Mouse (Mus musculus) limb, embryonic 12.5 days (tissue): ENCODE measurements around the gene Ccl19. TPM values are rescaled to one million over a fixed set of nuclear protein-coding genes. Genes with fewer than 3 reads are reported as not detected.
"Not testable (repeated sequence)": the region's sequence is repeated elsewhere in the genome, so short reads cannot be mapped to it uniquely, and the experiment has no call there.

Experiments used
- ATAC-seq: fragments of 200-750 bp; cut with Nextera tagmentation; 2 replicates; pipeline ENCODE4 v1.8.0; 2017; ENCODE audit warnings: low read depth, moderate TSS enrichment; ENCODE audit not compliant: insufficient number of reproducible peaks, insufficient read depth, low FRiP score, low TSS enrichment
- H3K27ac ChIP-seq: fragments of 300-500 bp; sonication (generic); 2 replicates; pipeline ENCODE4 v1.5.1; 2016; ENCODE audit warnings: mild to moderate bottlenecking, moderate library complexity
- H3K27me3 ChIP-seq: fragments of 300-500 bp; sonication (generic); 2 replicates; pipeline ENCODE4 v1.6.1; 2016; ENCODE audit warnings: mild to moderate bottlenecking, moderate library complexity
- H3K36me3 ChIP-seq: fragments of 300-500 bp; sonication (generic); 2 replicates; pipeline ENCODE4 v1.6.1; 2016; ENCODE audit warnings: mild to moderate bottlenecking, moderate library complexity
- H3K4me1 ChIP-seq: fragments of 300-500 bp; sonication (generic); replicated peaks from 2 replicates; pipeline ENCODE4 v1.6.1; 2016
- H3K4me2 ChIP-seq: fragments of 300-500 bp; sonication (generic); 2 replicates; pipeline ENCODE4 v1.6.1; 2016; ENCODE audit warnings: mild to moderate bottlenecking, moderate library complexity
- H3K4me3 ChIP-seq: fragments of 300-500 bp; sonication (generic); replicated peaks from 2 replicates; pipeline ENCODE4 v1.5.1; 2016; ENCODE audit warnings: mild to moderate bottlenecking
- H3K9ac ChIP-seq: fragments of 300-500 bp; sonication (generic); replicated peaks from 2 replicates; pipeline ENCODE4 v1.6.1; 2016; ENCODE audit warnings: mild to moderate bottlenecking, moderate library complexity
- H3K9me3 ChIP-seq: fragments of 300-500 bp; sonication (generic); 2 replicates; pipeline ENCODE4 v1.6.1; 2016; ENCODE audit warnings: mild to moderate bottlenecking, moderate library complexity
- WGBS: fragments of 180-500 bp; shearing (Covaris S2); methylation state at CpG from one replicate; pipeline ENCODE4 v1.1.7; 2016; 5-methylcytosine and 5-hydroxymethylcytosine counted together
- polyA plus RNA-seq: library from polyadenylated mRNA; unstranded; fragments of >200 nt; fragmentation: Nextera tagmentation; extraction: Ambion mirVana; gene quantifications from 2 replicates; pipeline ENCODE4 v1.2.1, GENCODE M21; 2016

Ccl19 gene
- not detected in 2 replicates for polyA plus RNA-seq

DNA sequence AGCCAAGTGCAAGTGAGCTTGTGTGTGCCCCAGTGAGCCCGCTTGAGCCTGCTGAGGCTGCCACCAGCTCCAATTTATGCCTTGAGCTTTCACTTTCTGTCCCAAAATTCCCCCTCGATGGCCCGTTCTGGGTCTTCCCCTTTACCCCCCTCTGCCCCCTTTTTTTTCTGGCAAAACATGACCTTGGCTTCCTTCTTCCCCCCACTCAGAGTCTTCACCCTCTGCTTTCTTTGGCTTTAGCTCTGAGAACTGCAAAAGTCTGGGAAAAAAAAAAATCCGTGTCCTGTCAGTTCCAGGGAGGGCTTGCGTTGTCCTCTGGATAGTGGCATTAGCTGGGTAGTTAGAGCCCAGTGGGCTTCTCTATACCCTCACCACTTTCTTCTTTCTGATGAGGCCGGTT lies at the start of gene Ccl19:
TSS of gene Ccl19 (minus strand) at position 101 of the 400 bp plus-strand sequence.
- not testable (repeated sequence) for H3K9me3 ChIP-seq, H3K27me3 ChIP-seq, H3K9ac ChIP-seq, H3K36me3 ChIP-seq, H3K4me2 ChIP-seq, H3K27ac ChIP-seq, H3K4me3 ChIP-seq, H3K4me1 ChIP-seq, ATAC-seq
- no CpG with 5 or more reads among the region's 6 CpGs for WGBS

DNA sequence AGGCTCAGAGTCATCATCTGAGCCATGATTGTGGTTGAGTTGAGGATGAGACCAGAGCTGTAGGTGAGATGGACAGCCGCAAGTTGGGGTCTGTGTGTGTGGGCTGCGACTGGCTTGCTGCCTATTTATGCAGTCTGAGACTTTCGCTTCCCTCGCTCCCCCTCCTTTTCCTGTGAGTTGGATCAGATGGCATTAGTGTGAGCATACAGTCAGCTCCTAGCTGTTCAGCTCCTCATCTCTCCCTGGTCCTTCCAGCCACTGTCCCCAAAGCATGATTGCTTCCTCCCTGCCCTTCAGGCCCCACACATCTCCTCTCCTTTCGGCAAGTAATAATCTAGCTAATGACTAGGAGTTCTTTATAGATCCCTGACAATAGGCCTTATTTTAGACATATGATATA lies 17.5 kb upstream of the Ccl19 start, which contains the start of gene Ccl21a:
TSS of gene Ccl21a (minus strand) at position 101 of the 400 bp plus-strand sequence.
- WGBS = no CpG with 5 or more reads among the region's 5 CpGs
- not testable (repeated sequence) for H3K4me3 ChIP-seq, H3K27me3 ChIP-seq, H3K4me2 ChIP-seq, ATAC-seq, H3K36me3 ChIP-seq, H3K9me3 ChIP-seq, H3K27ac ChIP-seq, H3K4me1 ChIP-seq, H3K9ac ChIP-seq

- not testable (repeated sequence) for H3K36me3 ChIP-seq, H3K4me2 ChIP-seq, H3K9ac ChIP-seq, H3K4me3 ChIP-seq, H3K27me3 ChIP-seq, H3K9me3 ChIP-seq, H3K27ac ChIP-seq, H3K4me1 ChIP-seq, ATAC-seq
- WGBS = no CpG with 5 or more reads among the region's 13 CpGs
Observed at GRCm38 (mm10) chr4:42735245-42735644, 21.1 kb downstream of the Ccl19 start, which contains the start of gene 4930578G10Rik. Gene 4930578G10Rik (plus strand): TSS chr4:42735545.

Other genes starting within 250 kb of the Ccl19 start
- 0.26 TPM in 1 of 2 replicates, not detected in the other for gene Fam205a2, start 228.4 kb downstream of the Ccl19 start, polyA plus RNA-seq
- not detected in 2 replicates for gene Gm10591, start 144.4 kb downstream of the Ccl19 start, polyA plus RNA-seq
- gene Gm2564, start 126.9 kb downstream of the Ccl19 start, polyA plus RNA-seq = 0.42 TPM in 1 of 2 replicates, not detected in the other
- not detected in 2 replicates for gene Ccl27b, start 101.3 kb downstream of the Ccl19 start, polyA plus RNA-seq
- gene Il11ra2, start 94.7 kb downstream of the Ccl19 start, polyA plus RNA-seq = not detected in 2 replicates
- gene 4930578G10Rik, start 21.0 kb downstream of the Ccl19 start, polyA plus RNA-seq = not detected in 2 replicates
- gene Ccl21a, start 17.4 kb upstream of the Ccl19 start, polyA plus RNA-seq = 3.1 and 4.0 TPM in 2 replicates
- gene Fam205a1, start 97.3 kb upstream of the Ccl19 start, polyA plus RNA-seq = 0.06 TPM in 1 of 2 replicates, not detected in the other
- gene Gm12394, start 100.2 kb upstream of the Ccl19 start, polyA plus RNA-seq = 0.09 TPM in 1 of 2 replicates, not detected in the other
- 0.35 TPM in 1 of 2 replicates, not detected in the other for gene Fam205c, start 117.7 kb upstream of the Ccl19 start, polyA plus RNA-seq
- 0.14 and 0.31 TPM in 2 replicates for gene Phf24, start 160.1 kb upstream of the Ccl19 start, polyA plus RNA-seq
- 6.6 and 7.4 TPM in 2 replicates for gene Dnajb5, start 193.2 kb upstream of the Ccl19 start, polyA plus RNA-seq
- 0.46 and 0.78 TPM in 2 replicates for gene 1700022I11Rik, start 213.0 kb upstream of the Ccl19 start, polyA plus RNA-seq
- gene Vcp, start 243.9 kb upstream of the Ccl19 start, polyA plus RNA-seq = 656 and 692 TPM in 2 replicates